Mouse (Mus musculus) heart, embryonic 14.5 days (tissue): ENCODE measurements around the gene Cldn10. TPM values are rescaled to one million over a fixed set of nuclear protein-coding genes. Genes with fewer than 3 reads are reported as not detected.

Experiments
- ATAC-seq: fragments of 200-750 bp; cut with Nextera tagmentation; 2 replicates; pipeline ENCODE4 v1.8.0; 2017; ENCODE audit warnings: low read depth, moderate TSS enrichment; ENCODE audit not compliant: insufficient number of reproducible peaks, insufficient read depth, low FRiP score
- H3K27ac ChIP-seq, 2 experiments: fragments of 200-500 bp in 1 of 2; fragments of 300-500 bp in 1 of 2; sonication (generic) in 1 of 2; replicated peaks in 1 of 2; 2 replicates each; pipeline ENCODE4 v1.5.1; 2012 to 2014; ENCODE audit warnings: low read depth in 2 of 2, low read length in 2 of 2, control low read depth in 1 of 2, mild to moderate bottlenecking in 1 of 2, mixed read lengths in 1 of 2; ENCODE audit not compliant: control insufficient read depth in 1 of 2, insufficient read depth in 1 of 2
- H3K27me3 ChIP-seq: fragments of 300-500 bp; sonication (generic); 2 replicates; pipeline ENCODE4 v1.6.1; 2014; ENCODE audit warnings: mild to moderate bottlenecking, low read length, control low read depth; ENCODE audit not compliant: control insufficient read depth, insufficient read depth
- H3K36me3 ChIP-seq: fragments of 300-500 bp; sonication (generic); 2 replicates; pipeline ENCODE4 v1.6.1; 2014; ENCODE audit warnings: mild to moderate bottlenecking, control low read depth, low read length, mixed read lengths; ENCODE audit not compliant: control insufficient read depth, insufficient read depth
- H3K4me1 ChIP-seq, 2 experiments: fragments of 200-500 bp in 1 of 2; fragments of 300-500 bp in 1 of 2; sonication (generic) in 1 of 2; 2 replicates each; pipeline ENCODE4 v1.6.1; 2012 to 2014; ENCODE audit warnings: low read length in 2 of 2, control low read depth in 1 of 2, mixed read lengths in 1 of 2; ENCODE audit not compliant: control insufficient read depth in 2 of 2, insufficient read depth in 2 of 2
- H3K4me2 ChIP-seq: fragments of 300-500 bp; sonication (generic); 2 replicates; pipeline ENCODE4 v1.6.1; 2014; ENCODE audit warnings: mild to moderate bottlenecking, low read length
- H3K4me3 ChIP-seq, 2 experiments: fragments of 200-500 bp in 1 of 2; fragments of 300-500 bp in 1 of 2; sonication (generic) in 1 of 2; 2 replicates each; pipeline ENCODE4 v1.5.1; 2012 to 2014; ENCODE audit warnings: low read length in 2 of 2, mild to moderate bottlenecking in 2 of 2, control low read depth in 1 of 2, low read depth in 1 of 2, moderate library complexity in 1 of 2; ENCODE audit not compliant: control insufficient read depth in 1 of 2, insufficient read depth in 1 of 2
- H3K9ac ChIP-seq: fragments of 300-500 bp; sonication (generic); 2 replicates; pipeline ENCODE4 v1.6.1; 2014; ENCODE audit warnings: mild to moderate bottlenecking, low read length
- H3K9me3 ChIP-seq: fragments of 300-500 bp; sonication (generic); 2 replicates; pipeline ENCODE4 v1.6.1; 2016; ENCODE audit warnings: low read length, control low read depth; ENCODE audit not compliant: control insufficient read depth
- WGBS: fragments of 180-500 bp; shearing (Covaris S2); extraction: QIAGEN DNeasy Blood & Tissue Kit; methylation state at CpG from one replicate; pipeline ENCODE4 v1.1.7; 2014; 5-methylcytosine and 5-hydroxymethylcytosine counted together
- polyA plus RNA-seq: library from polyadenylated mRNA; unstranded; fragments of >200 nt; fragmentation: Nextera tagmentation; extraction: Ambion mirVana; gene quantifications from 2 replicates; pipeline ENCODE4 v1.2.1, GENCODE M21; 2014

Gene Cldn10
- polyA plus RNA-seq, 1 experiment from 2014 or later, result 0.45 TPM

DNA sequence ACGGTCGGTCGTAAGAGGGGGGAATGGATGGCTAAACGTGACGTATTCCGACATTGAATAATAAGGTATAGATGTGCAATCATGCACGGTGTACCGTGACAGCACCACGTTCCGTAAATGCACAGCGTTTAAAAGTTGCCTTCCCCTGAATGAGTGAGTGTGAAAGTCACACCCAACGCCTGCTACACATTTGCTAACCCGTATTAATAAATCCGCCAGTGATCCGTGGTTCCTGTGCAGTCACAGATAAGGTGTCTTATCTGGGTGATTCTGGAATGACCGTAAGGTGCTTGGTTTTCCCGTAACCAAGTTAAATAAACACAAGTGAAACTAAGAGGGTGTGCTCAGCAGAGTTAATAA is 19.4 kb upstream of the Cldn10 start:
- H3K4me1 ChIP-seq, result no peaks in the 10 kb centered on the region
- 45% methylated on average over 17 of the region's 17 CpGs for WGBS
- peaks cover 3% of the 10 kb centered on the region; the same call in 1 of the 2 replicates for H3K27me3 ChIP-seq
- no peak overlapping the region for H3K27ac ChIP-seq
- no peak overlapping the region for H3K4me2 ChIP-seq
- no peak overlapping the region for H3K4me3 ChIP-seq
- no peak for ATAC-seq
- no peak overlapping the region for H3K9ac ChIP-seq
- H3K36me3 ChIP-seq, result no peaks in the 10 kb centered on the region
- no peaks in the 10 kb centered on the region for H3K9me3 ChIP-seq

DNA sequence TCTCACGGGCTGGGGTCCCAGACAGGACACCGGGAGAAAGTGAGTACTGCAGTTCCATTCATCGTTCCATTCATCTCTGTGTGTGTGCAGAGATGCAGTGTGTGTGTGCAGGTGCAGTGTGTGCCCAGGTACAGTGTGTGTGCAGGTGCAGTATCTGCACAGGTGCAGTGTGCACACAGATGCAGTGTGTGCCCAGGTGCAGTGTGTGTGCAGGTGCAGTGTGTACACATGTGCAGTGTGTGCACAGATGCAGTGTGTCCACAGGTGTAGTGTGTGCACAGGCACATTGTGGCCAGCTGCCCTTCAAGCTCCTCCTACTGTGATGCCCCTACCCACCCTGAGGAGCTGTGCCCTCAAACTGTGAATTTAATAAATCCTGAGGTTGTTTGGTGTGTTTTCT is 14.0 kb upstream of the Cldn10 start:
- Histone ChIP-seq H3K36me3 (no peaks in the 10 kb centered on the region), H3K4me2 (no peak overlapping the region), H3K4me3 (no peak overlapping the region), H3K9ac (no peak overlapping the region), H3K9me3 (no peaks in the 10 kb centered on the region), H3K4me1 (no peaks in the 10 kb centered on the region), H3K27me3 (peaks cover 3% of the 10 kb centered on the region; the same call in 1 of the 2 replicates), H3K27ac (no peak overlapping the region)
- 85% methylated on average over 3 of the region's 3 CpGs for WGBS
- ATAC-seq, result no peak

DNA sequence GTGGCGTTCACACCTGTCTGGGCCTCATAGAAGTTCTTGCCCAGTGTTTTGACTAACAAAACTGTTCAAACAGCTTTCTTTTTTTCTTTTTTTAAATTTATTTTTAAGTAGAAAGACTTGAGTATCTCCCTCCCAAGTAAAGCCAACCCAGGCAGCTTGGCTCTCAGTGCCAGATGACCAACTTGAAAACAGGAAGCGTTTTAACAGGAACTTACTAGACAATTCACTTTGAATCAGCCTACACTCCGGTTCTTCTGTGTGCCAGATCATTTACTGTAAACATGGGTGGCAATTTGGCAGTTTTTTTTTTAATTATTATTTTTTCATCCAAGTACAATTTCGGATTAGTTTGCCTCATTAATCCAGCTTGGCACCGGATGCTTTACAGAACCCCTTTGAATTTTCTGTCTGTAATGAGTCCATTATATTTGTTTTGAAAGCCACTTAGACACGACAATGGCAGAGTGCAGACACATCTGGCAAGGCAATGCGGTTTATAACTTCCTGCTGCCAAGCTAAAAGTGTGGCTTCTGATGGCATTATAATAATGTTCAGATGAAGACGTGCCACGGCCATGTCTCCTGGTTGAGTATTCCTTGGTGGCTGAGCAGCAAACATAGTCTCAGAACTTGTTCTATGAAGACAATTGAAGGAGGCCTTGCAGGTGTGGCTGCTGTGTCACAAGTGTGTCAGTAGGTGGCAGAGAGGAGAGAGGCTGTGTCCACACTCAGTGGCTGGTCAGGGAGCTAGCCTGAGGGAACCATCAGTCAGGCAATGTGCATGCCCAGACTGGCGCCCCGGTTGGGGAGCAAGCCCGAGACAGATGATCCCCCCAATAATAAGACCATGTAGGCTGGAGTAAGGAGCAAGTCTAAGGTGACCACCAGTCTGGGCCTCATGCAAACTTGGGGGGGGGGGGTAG is 12.9 kb upstream of the Cldn10 start:
- Histone ChIP-seq H3K4me1 (no peaks in the 10 kb centered on the region), H3K27me3 (no peaks in the 10 kb centered on the region), H3K36me3 (no peaks in the 10 kb centered on the region), H3K4me3 (no peak overlapping the region), H3K9me3 (no peaks in the 10 kb centered on the region), H3K4me2 (no peak overlapping the region), H3K9ac (no peak overlapping the region), H3K27ac (no peak overlapping the region)
- ATAC-seq, result no peak
- 81% methylated on average over 12 of the region's 12 CpGs for WGBS

DNA sequence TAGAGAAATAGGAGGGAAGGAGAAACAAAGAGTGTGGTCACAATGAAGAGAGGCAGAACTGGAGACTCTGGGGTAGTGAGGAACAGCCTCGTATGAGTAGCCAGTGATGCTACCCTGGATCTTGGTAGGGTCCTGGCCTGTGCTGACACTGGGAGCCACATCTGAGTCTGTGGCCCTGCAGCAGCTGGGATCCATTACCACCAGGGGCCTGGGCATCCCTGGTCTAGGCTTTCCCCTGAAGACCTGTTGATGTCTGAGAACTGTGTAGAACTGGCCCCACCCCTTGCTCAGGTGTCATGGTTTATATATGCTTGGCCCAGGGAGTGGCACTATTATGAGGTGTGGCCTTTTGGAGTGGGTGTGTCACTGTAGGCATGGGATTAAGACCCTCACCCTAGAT is 12.2 kb upstream of the Cldn10 start:
- Histone ChIP-seq H3K4me3 (no peak overlapping the region), H3K27ac (no peak overlapping the region), H3K9ac (no peak overlapping the region), H3K9me3 (no peaks in the 10 kb centered on the region), H3K4me1 (no peaks in the 10 kb centered on the region), H3K36me3 (no peaks in the 10 kb centered on the region), H3K4me2 (no peak overlapping the region), H3K27me3 (no peaks in the 10 kb centered on the region)
- 43% methylated on average over 1 of the region's 1 CpGs for WGBS
- ATAC-seq, result no peak

DNA sequence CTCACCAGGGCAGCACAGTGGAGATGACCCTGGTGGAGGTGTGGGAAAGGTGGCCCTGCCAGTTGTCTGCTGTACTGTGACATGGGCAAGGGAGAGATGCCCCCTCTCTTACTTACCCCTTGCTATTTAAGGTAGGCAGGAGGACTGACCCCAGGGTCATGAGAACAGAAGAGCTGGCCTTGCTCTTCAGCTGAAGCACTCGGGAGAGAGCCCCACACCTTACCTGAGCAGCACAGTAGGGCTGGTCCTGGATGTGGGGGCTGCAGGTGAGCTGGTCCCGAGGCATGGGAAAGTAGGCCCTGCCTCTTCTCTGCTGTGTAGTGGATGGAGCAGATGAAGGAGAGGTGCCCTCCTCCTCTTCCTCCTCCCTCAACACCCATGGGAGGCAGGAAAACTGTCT is 11.3 kb upstream of the Cldn10 start:
- no peak overlapping the region for H3K27ac ChIP-seq
- no peaks in the 10 kb centered on the region for H3K27me3 ChIP-seq
- no peaks in the 10 kb centered on the region for H3K9me3 ChIP-seq
- H3K36me3 ChIP-seq, result no peaks in the 10 kb centered on the region
- WGBS, result 78% methylated on average over 2 of the region's 2 CpGs
- no peak overlapping the region for H3K4me2 ChIP-seq
- H3K4me1 ChIP-seq, result no peaks in the 10 kb centered on the region
- H3K9ac ChIP-seq, result no peak overlapping the region
- no peak for ATAC-seq
- no peak overlapping the region for H3K4me3 ChIP-seq

DNA sequence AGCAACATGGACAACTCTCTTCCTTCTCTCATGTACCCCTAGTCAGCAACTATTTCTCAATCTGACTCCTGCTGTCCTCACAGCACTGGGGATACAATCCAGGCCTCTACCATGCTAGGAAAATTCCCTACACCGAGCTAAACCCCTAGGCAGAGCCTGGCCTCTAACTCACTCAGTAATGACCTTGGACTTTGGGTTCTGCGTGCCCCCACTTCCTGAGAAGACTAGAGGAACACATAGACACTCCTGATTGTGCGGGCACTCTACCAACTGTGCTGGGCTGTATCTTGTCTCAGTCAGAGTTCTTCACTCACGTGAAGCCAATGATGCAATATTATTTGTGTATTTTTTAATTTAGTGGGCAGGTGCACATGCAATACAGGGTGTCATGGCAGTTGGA is 10.2 kb upstream of the Cldn10 start:
- Histone ChIP-seq H3K27ac (no peak overlapping the region), H3K27me3 (no peaks in the 10 kb centered on the region), H3K4me1 (no peaks in the 10 kb centered on the region), H3K36me3 (no peaks in the 10 kb centered on the region), H3K9ac (no peak overlapping the region), H3K9me3 (no peaks in the 10 kb centered on the region), H3K4me2 (no peak overlapping the region), H3K4me3 (no peak overlapping the region)
- WGBS, result 70% methylated on average over 4 of the region's 4 CpGs
- no peak for ATAC-seq

DNA sequence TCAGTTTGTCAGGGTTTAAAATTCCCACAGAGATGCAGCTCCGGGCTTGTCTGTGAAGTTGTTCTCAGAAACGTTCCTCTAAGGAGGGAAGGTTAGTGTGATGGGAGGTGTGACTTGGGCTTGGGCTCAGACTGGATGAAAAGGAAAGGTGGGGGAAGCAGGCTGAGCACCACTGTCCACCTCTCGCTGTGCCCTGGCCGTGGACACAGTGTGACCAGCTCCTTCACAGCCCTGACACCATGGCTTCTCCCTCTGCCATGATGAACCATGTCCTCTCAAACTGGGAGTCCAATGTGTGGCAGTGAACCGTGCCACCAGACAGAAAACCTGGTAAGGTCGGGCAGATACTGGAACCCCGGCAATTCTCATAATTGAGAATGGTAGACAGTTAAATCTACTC is 6.1 kb upstream of the Cldn10 start:
- no peaks in the 10 kb centered on the region for H3K4me1 ChIP-seq
- ATAC-seq, result no peak
- 73% methylated on average over 7 of the region's 7 CpGs for WGBS
- H3K27ac ChIP-seq, result no peak overlapping the region
- no peaks in the 10 kb centered on the region for H3K9me3 ChIP-seq
- no peaks in the 10 kb centered on the region for H3K27me3 ChIP-seq
- H3K36me3 ChIP-seq, result no peaks in the 10 kb centered on the region
- no peak overlapping the region for H3K4me3 ChIP-seq
- H3K4me2 ChIP-seq, result no peak overlapping the region
- no peak overlapping the region for H3K9ac ChIP-seq

DNA sequence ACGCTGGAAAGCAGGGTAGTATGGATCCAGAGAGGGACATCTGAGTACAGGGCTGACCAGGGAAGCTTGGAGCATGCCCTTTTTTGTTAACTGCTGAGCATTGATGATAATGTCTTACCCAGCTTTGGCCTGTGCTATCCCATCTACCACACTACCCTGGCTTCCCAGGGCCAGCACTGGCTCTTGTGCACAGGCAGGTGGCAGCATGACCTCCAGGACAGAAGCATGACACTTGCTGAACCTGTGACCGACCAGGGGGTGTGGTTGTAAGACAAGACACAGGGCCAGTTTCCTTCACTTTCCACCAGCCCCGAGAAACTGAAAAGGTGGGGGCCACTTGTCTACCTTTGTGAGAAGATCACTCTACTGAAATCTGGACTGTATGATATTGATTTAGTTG is 5.5 kb upstream of the Cldn10 start:
- no peak overlapping the region for H3K9ac ChIP-seq
- H3K4me1 ChIP-seq, result no peaks in the 10 kb centered on the region
- H3K4me2 ChIP-seq, result no peak overlapping the region
- H3K4me3 ChIP-seq, result no peak overlapping the region
- H3K27me3 ChIP-seq, result no peaks in the 10 kb centered on the region
- no peaks in the 10 kb centered on the region for H3K36me3 ChIP-seq
- H3K27ac ChIP-seq, result no peak overlapping the region
- WGBS, result 43% methylated on average over 3 of the region's 3 CpGs
- no peaks in the 10 kb centered on the region for H3K9me3 ChIP-seq
- no peak for ATAC-seq
